Mouse (Mus musculus): ENCODE data around the gene Noxred1. TPM values are rescaled to one million over a fixed set of nuclear protein-coding genes. Genes with fewer than 3 reads are reported as not detected.

Gene Noxred1
- polyA plus RNA-seq, 1 experiment = 4.8 TPM

- TF ChIP-seq CTCF (IDR thresholded peaks at IDR 0.05; ENCODE audit: low read depth, low read length) (no peak), EP300 (IDR thresholded peaks at IDR 0.05; ENCODE audit: insufficient read depth, low read depth, low read length) (no peak), POLR2A (IDR thresholded peaks at IDR 0.05; ENCODE audit: insufficient read depth, low read length) (no peak)
- no peak overlapping the region for H3K27ac ChIP-seq (ENCODE audit: insufficient read depth, low read length)
- H3K36me3 ChIP-seq (ENCODE audit: control insufficient read depth, insufficient read depth, low read length, poor library complexity, severe bottlenecking) = peaks cover 23% of the 10 kb centered on the region
- no peaks in the 10 kb centered on the region for H3K27me3 ChIP-seq (ENCODE audit: control insufficient read depth, insufficient read depth, low read length, poor library complexity, severe bottlenecking)
- H3K9me3 ChIP-seq (replicated peaks; ENCODE audit: control insufficient read depth, insufficient read depth, low read length, poor library complexity, severe bottlenecking) = no peaks in the 10 kb centered on the region
- H3K4me1 ChIP-seq (ENCODE audit: control insufficient read depth, insufficient read depth, low read length) = no peaks in the 10 kb centered on the region
- no peak overlapping the region for H3K9ac ChIP-seq (ENCODE audit: low read depth, poor library complexity, severe bottlenecking)
- no peak overlapping the region for H3K4me3 ChIP-seq (ENCODE audit: low read depth, low read length)
Observed at GRCm38 (mm10) chr12:87250161-87250560, 11.6 kb upstream of the Noxred1 start.

DNA sequence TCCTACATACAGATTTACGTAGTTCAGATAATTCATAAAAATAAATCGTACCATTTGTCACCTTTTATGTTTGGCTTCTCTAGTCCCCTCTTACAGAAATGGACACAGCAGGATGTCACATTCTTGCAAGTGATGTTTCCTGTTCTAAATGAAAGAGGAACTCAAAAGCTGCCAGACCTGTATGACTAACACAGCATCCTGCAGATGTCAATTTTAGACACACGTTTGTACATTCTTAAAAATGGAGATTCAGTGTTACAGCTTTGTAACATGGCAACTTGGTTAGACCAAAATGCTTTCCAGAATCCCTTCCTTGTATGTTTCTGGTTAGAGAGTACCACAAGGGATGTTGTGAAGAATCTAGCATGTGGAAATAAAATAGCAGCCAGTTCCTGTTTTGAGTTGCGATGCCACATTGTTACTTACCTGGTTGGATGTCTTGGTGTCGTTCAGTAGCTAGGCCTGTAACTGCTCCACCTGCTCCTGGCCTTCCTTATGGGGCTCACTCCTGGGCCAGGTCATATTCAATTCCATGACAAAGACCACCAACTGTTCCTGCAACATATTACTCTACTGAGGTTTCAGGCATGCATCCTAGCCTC, 1.5 kb downstream of the Noxred1 start:
- Histone ChIP-seq H3K9me3 (replicated peaks; ENCODE audit: control insufficient read depth, insufficient read depth, low read length, poor library complexity, severe bottlenecking) (no peaks in the 10 kb centered on the region; the same call in 1 of the 2 replicates), H3K4me1 (ENCODE audit: control insufficient read depth, insufficient read depth, low read length) (no peaks in the 10 kb centered on the region), H3K4me3 (ENCODE audit: low read depth, low read length) (no peak overlapping the region), H3K27me3 (ENCODE audit: control insufficient read depth, insufficient read depth, low read length, poor library complexity, severe bottlenecking) (no peaks in the 10 kb centered on the region), H3K36me3 (ENCODE audit: control insufficient read depth, insufficient read depth, low read length, poor library complexity, severe bottlenecking) (peaks cover 18% of the 10 kb centered on the region), H3K27ac (ENCODE audit: insufficient read depth, low read length) (no peak overlapping the region), H3K9ac (ENCODE audit: low read depth, poor library complexity, severe bottlenecking) (no peak overlapping the region)
- no peak for TF ChIP-seq CTCF (IDR thresholded peaks at IDR 0.05; ENCODE audit: low read depth, low read length)
- TF ChIP-seq EP300 (IDR thresholded peaks at IDR 0.05; ENCODE audit: insufficient read depth, low read depth, low read length) = no peak
- no peak for TF ChIP-seq POLR2A (IDR thresholded peaks at IDR 0.05; ENCODE audit: insufficient read depth, low read length)

DNA sequence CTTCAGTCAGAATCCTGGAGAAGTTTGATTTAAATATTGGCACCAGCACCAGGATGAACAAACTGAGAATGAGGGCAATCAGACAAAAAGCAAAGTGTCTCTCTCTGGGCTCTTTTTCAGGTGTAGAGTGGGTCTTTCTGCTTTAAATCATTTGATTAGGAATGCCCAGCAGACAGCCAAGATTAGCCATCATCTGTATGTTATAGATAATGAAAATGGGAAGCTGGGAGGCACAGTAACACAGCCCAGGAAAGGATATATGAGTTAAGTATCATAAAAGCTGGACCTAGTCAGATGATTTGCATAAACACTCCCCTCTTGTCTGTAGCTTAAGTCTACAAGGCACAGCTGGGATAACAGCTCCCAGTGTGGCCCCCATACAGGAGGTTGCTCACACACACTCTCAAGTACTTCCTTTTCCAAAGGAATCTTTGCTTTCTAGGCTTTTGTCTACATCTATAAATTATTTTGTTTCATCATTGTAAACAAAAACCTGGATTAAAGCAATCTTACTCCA, 8.1 kb downstream of the Noxred1 start:
- H3K9ac ChIP-seq (ENCODE audit: low read depth, poor library complexity, severe bottlenecking) = no peak overlapping the region
- peaks cover 3% of the 10 kb centered on the region for H3K4me1 ChIP-seq (ENCODE audit: control insufficient read depth, insufficient read depth, low read length)
- H3K4me3 ChIP-seq (ENCODE audit: low read depth, low read length) = no peak overlapping the region
- no peaks in the 10 kb centered on the region for H3K9me3 ChIP-seq (replicated peaks; ENCODE audit: control insufficient read depth, insufficient read depth, low read length, poor library complexity, severe bottlenecking)
- no peak overlapping the region for H3K27ac ChIP-seq (ENCODE audit: insufficient read depth, low read length)
- H3K27me3 ChIP-seq (ENCODE audit: control insufficient read depth, insufficient read depth, low read length, poor library complexity, severe bottlenecking) = no peaks in the 10 kb centered on the region
- no peaks in the 10 kb centered on the region for H3K36me3 ChIP-seq (ENCODE audit: control insufficient read depth, insufficient read depth, low read length, poor library complexity, severe bottlenecking)
- TF ChIP-seq CTCF (IDR thresholded peaks at IDR 0.05; ENCODE audit: low read depth, low read length) (no peak), POLR2A (IDR thresholded peaks at IDR 0.05; ENCODE audit: insufficient read depth, low read length) (no peak), EP300 (IDR thresholded peaks at IDR 0.05; ENCODE audit: insufficient read depth, low read depth, low read length) (no peak)

GRCm38 (mm10) chr12:87229633-87230032, 8.9 kb downstream of the Noxred1 start:
- H3K4me1 ChIP-seq (ENCODE audit: control insufficient read depth, insufficient read depth, low read length) = peaks cover 3% of the 10 kb centered on the region
- no peaks in the 10 kb centered on the region for H3K9me3 ChIP-seq (replicated peaks; ENCODE audit: control insufficient read depth, insufficient read depth, low read length, poor library complexity, severe bottlenecking)
- no peaks in the 10 kb centered on the region for H3K36me3 ChIP-seq (ENCODE audit: control insufficient read depth, insufficient read depth, low read length, poor library complexity, severe bottlenecking)
- TF ChIP-seq CTCF (IDR thresholded peaks at IDR 0.05; ENCODE audit: low read depth, low read length) (no peak), EP300 (IDR thresholded peaks at IDR 0.05; ENCODE audit: insufficient read depth, low read depth, low read length) (no peak), POLR2A (IDR thresholded peaks at IDR 0.05; ENCODE audit: insufficient read depth, low read length) (no peak)
- H3K4me3 ChIP-seq (ENCODE audit: low read depth, low read length) = no peak overlapping the region
- H3K9ac ChIP-seq (ENCODE audit: low read depth, poor library complexity, severe bottlenecking) = no peak overlapping the region
- H3K27ac ChIP-seq (ENCODE audit: insufficient read depth, low read length) = no peak overlapping the region
- H3K27me3 ChIP-seq (ENCODE audit: control insufficient read depth, insufficient read depth, low read length, poor library complexity, severe bottlenecking) = no peaks in the 10 kb centered on the region

- Histone ChIP-seq H3K4me1 (ENCODE audit: control insufficient read depth, insufficient read depth, low read length) (peaks cover 3% of the 10 kb centered on the region), H3K36me3 (ENCODE audit: control insufficient read depth, insufficient read depth, low read length, poor library complexity, severe bottlenecking) (no peaks in the 10 kb centered on the region), H3K27ac (ENCODE audit: insufficient read depth, low read length) (no peak overlapping the region), H3K9me3 (replicated peaks; ENCODE audit: control insufficient read depth, insufficient read depth, low read length, poor library complexity, severe bottlenecking) (no peaks in the 10 kb centered on the region), H3K4me3 (ENCODE audit: low read depth, low read length) (no peak overlapping the region), H3K9ac (ENCODE audit: low read depth, poor library complexity, severe bottlenecking) (no peak overlapping the region), H3K27me3 (ENCODE audit: control insufficient read depth, insufficient read depth, low read length, poor library complexity, severe bottlenecking) (no peaks in the 10 kb centered on the region)
- no peak for TF ChIP-seq POLR2A (IDR thresholded peaks at IDR 0.05; ENCODE audit: insufficient read depth, low read length)
- peak; percentile 8 for TF ChIP-seq CTCF (IDR thresholded peaks at IDR 0.05; ENCODE audit: low read depth, low read length)
Observed at GRCm38 (mm10) chr12:87226801-87227200, 11.7 kb downstream of the Noxred1 start.

DNA sequence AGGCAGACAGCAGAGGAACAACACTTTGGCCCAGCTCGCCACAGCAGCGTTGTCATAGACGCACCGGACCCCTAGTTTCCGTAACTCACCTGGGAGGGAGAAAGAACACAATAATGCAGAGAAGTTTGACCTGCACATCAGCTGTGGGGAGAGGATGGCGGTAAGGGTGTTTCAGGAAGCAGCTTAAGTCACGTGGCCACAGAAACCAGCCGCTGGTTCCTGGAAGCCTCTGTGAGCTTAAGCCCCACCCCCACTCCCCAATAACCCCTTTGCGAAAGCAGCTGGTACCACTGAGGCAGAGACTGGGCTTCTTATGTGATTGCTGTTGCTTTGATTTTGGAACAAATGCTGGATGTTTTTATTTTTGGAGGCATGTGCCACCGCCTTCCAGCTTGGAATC, 13.6 kb downstream of the Noxred1 start:
- TF ChIP-seq EP300 (IDR thresholded peaks at IDR 0.05; ENCODE audit: insufficient read depth, low read depth, low read length) (0 out of 2 replicates have a peak, but pooled peaks have one; percentile 29), POLR2A (IDR thresholded peaks at IDR 0.05; ENCODE audit: insufficient read depth, low read length) (no peak)
- Histone ChIP-seq H3K4me3 (ENCODE audit: low read depth, low read length) (peak overlapping the region; percentile 80), H3K36me3 (ENCODE audit: control insufficient read depth, insufficient read depth, low read length, poor library complexity, severe bottlenecking) (peaks cover 3% of the 10 kb centered on the region; the same call in 1 of the 2 replicates), H3K27ac (ENCODE audit: insufficient read depth, low read length) (peak overlapping the region; percentile 79), H3K9ac (ENCODE audit: low read depth, poor library complexity, severe bottlenecking) (peak overlapping the region; percentile 60), H3K27me3 (ENCODE audit: control insufficient read depth, insufficient read depth, low read length, poor library complexity, severe bottlenecking) (no peaks in the 10 kb centered on the region), H3K9me3 (replicated peaks; ENCODE audit: control insufficient read depth, insufficient read depth, low read length, poor library complexity, severe bottlenecking) (no peaks in the 10 kb centered on the region), H3K4me1 (ENCODE audit: control insufficient read depth, insufficient read depth, low read length) (peaks cover 3% of the 10 kb centered on the region)

Data from ES-Bruce4 (cell line).